8 mouse cellular contexts compared by ENCODE assay signal in the genomic region with DNA sequence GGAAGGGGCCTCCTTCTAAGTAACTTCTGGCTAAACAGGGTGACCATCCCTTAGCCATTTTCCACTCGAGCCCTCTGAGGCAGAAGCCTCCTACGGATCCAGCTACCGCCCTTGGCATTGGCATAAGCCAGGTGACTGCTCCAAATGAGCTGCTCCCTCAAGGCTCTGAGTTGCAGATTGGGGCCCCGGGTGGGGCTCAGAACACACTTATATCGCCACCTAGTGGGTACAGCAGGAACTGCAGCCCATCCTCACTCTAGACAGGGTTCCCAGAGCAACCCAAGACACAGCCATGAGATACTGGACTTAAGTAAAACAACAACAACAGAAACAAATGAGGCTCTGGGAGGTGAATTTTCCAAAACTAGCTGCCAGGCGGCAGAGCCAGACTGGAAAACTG. TPM values are rescaled to one million over a fixed set of nuclear protein-coding genes. Genes with fewer than 3 reads are reported as not detected.
DNase-seq lines count a peak whose midpoint lies in the region; ATAC-seq and TF ChIP-seq lines count a peak whose summit lies in the region.

No protein-coding gene starts in this region.

- no peak overlapping the region for H3K9ac ChIP-seq in hindbrain, embryonic 16.5 days (ENCODE audit: low read depth, low read length)

- no peak for TF ChIP-seq CTCF in Patski (IDR thresholded peaks at IDR 0.05)

- 4% methylated on average over 6 of the region's 6 CpGs for WGBS in hindbrain, embryonic 16.5 days

- peak; percentile 56 for ATAC-seq in Patski
- ATAC-seq in hindbrain, embryonic 16.5 days, result peak; percentile 70

- H3K36me3 ChIP-seq in hindbrain, embryonic 16.5 days (ENCODE audit: control insufficient read depth, insufficient read depth, low read length), result no peaks in the 10 kb centered on the region

- POLR2A ChIA-PET in Patski (lab: Charles Lee), result interaction anchor here (0.9 kb wide), 1 partner anchor 311 kb away, joined by 4 read pairs; no protein-coding TSS in a partner anchor

- H3K4me3 ChIP-seq in hindbrain, embryonic 16.5 days (ENCODE audit: low read length), result no peak overlapping the region

- CTCF ChIA-PET in Patski (lab: Charles Lee), result interaction anchor here (0.6 to 2.5 kb wide), 10 partner anchors 9 to 252 kb away, joined by 3 to 18 read pairs (median 4); no protein-coding TSS in a partner anchor

- H3K9me3 ChIP-seq in hindbrain, embryonic 16.5 days (ENCODE audit: control insufficient read depth, low read length), result no peaks in the 10 kb centered on the region

- DNase-seq in Patski (ENCODE audit: low read depth, low spot score), result no peak
- peak; percentile 91 to 93 for DNase-seq in cerebellum, postnatal 14 days
- peak; percentile 70 for DNase-seq in gastrocnemius, adult 18-20 months (ENCODE audit: low spot score)
- DNase-seq in left cerebral cortex, adult 18-20 months (ENCODE audit: low spot score in 2 of 2), result peak; percentile 77 to 86
- DNase-seq in lung, postnatal 4 days, result peak; percentile 68 to 82
- peak; percentile 87 to 88 for DNase-seq in right cerebral cortex, adult 2 months (ENCODE audit: low spot score in 2 of 2)
- DNase-seq in urinary bladder, postnatal 25 days (ENCODE audit: low spot score), result peak; percentile 80

- peak overlapping the region; percentile 14; the same call in 1 of the 2 replicates for H3K4me2 ChIP-seq in hindbrain, embryonic 16.5 days (ENCODE audit: low read length)

- H3K4me1 ChIP-seq in hindbrain, embryonic 16.5 days (ENCODE audit: control insufficient read depth, insufficient read depth, low read depth, low read length), result peaks cover 2% of the 10 kb centered on the region; the same call in 1 of the 2 replicates

- no peak overlapping the region for H3K27ac ChIP-seq in hindbrain, embryonic 16.5 days (ENCODE audit: low read depth, low read length)

- in situ Hi-C loops in Patski (cut with MboI; ENCODE audit: low pct_unique_long_range_greater_than_20kb), result loop anchor here (5.0 kb wide), 1 partner anchor 402 kb away; no protein-coding TSS in a partner anchor

- no peaks in the 10 kb centered on the region for H3K27me3 ChIP-seq in Patski
- no peaks in the 10 kb centered on the region for H3K27me3 ChIP-seq in hindbrain, embryonic 16.5 days (replicated peaks; ENCODE audit: control insufficient read depth, insufficient read depth, low read length)

RNA-seq across cellular contexts. Expression of a gene that starts 15.8 kb away (rescaled TPM):
- polyA plus RNA-seq in Patski (2021), result 81.7 TPM
- 10 to 100 TPM; 43.1 to 44.7 TPM for total RNA-seq in gastrocnemius, adult 18-20 months (2021)
- polyA plus RNA-seq in hindbrain, embryonic 16.5 days (2015; fragmentation: Nextera tagmentation; extraction: Ambion mirVana), result 125 and 134 TPM in 2 replicates
- total RNA-seq in left cerebral cortex, adult 18-20 months (2021), result 10 to 100 TPM; 64.7 to 68.9 TPM

RNA-seq across cellular contexts. Expression of a gene that starts 23.9 kb away (rescaled TPM):
- polyA plus RNA-seq in Patski (2021), result not detected
- total RNA-seq in gastrocnemius, adult 18-20 months (2021), result not detected
- polyA plus RNA-seq in hindbrain, embryonic 16.5 days (2015; fragmentation: Nextera tagmentation; extraction: Ambion mirVana), result not detected in 2 replicates
- total RNA-seq in left cerebral cortex, adult 18-20 months (2021), result not detected
